Mouse (Mus musculus) gastrocnemius, postnatal 36 days (tissue): ENCODE measurements around the gene Foxk1. TPM values are rescaled to one million over a fixed set of nuclear protein-coding genes. Genes with fewer than 3 reads are reported as not detected.
A peak's percentile ranks its signal among the peaks of the same experiment; 100 is the strongest.

Experiments
- DNase-seq, 2 experiments: peaks; one replicate each; pipeline ENCODE4 v3.0.0; 2022
- intact Hi-C: fragments of 180-260 bp; cut with DNase I; formaldehyde crosslinking; loops from one replicate; pipeline ENCODE4 v1.15.1; 2025
- total RNA-seq, 2 experiments: library from RNA; stranded (reverse); gene quantifications; 2 replicates each; pipeline ENCODE4 v1.2.3; 2021

Foxk1 gene
- total RNA-seq, 2 experiments from 2014 or later = 12.5 to 14.5 TPM

GRCm38 (mm10) chr5:142440451-142441147 is 39.3 kb downstream of the Foxk1 start:
- intact Hi-C loops = no loop called here
- DNase-seq = peak; percentile 90 to 96

- intact Hi-C loops = no loop called here
- DNase-seq = no peak
Observed at GRCm38 (mm10) chr5:142441332-142442044, 40.2 kb downstream of the Foxk1 start.

GRCm38 (mm10) chr5:142442045-142442440 is 40.7 kb downstream of the Foxk1 start:
- no peak for DNase-seq
- intact Hi-C loops = no loop called here

- intact Hi-C loops = no loop called here
- DNase-seq = no peak
Observed at GRCm38 (mm10) chr5:142443514-142443913, 42.2 kb downstream of the Foxk1 start.

- no peak for DNase-seq
Observed at GRCm38 (mm10) chr5:142443994-142444393, 42.7 kb downstream of the Foxk1 start.

GRCm38 (mm10) chr5:142444791-142445531 is 43.7 kb downstream of the Foxk1 start:
- DNase-seq = peak; percentile 42 to 48
- intact Hi-C loops = loop anchor here (5.0 kb wide), 2 partner anchors 128 to 463 kb away; no protein-coding TSS in a partner anchor

More at GRCm38 (mm10) chr5:142443994-142444393, 42.7 kb downstream of the Foxk1 start:
- intact Hi-C loops = no loop called here

GRCm38 (mm10) chr5:142445709-142446108 is 44.4 kb downstream of the Foxk1 start:
- no peak for DNase-seq
- intact Hi-C loops = loop anchor here (5.0 kb wide), 2 partner anchors 128 to 463 kb away; no protein-coding TSS in a partner anchor

- peak; percentile 85 to 86 for DNase-seq
- intact Hi-C loops = loop anchor here (1.0 to 5.0 kb wide), 4 partner anchors 47 to 466 kb away; partner anchors contain the start of gene Foxk1
Observed at GRCm38 (mm10) chr5:142448076-142448475, 46.8 kb downstream of the Foxk1 start.

- no peak for DNase-seq
- intact Hi-C loops = loop anchor here (1.0 to 5.0 kb wide), 4 partner anchors 48 to 466 kb away; partner anchors contain the start of gene Foxk1
Observed at GRCm38 (mm10) chr5:142448623-142449022, 47.3 kb downstream of the Foxk1 start.

- DNase-seq = no peak
- intact Hi-C loops = no loop called here
Observed at GRCm38 (mm10) chr5:142450846-142451245, 49.5 kb downstream of the Foxk1 start.

GRCm38 (mm10) chr5:142451759-142452158 is 50.5 kb downstream of the Foxk1 start:
- intact Hi-C loops = no loop called here

GRCm38 (mm10) chr5:142453742-142454141 is 52.4 kb downstream of the Foxk1 start:
- DNase-seq = no peak

More at GRCm38 (mm10) chr5:142451759-142452158, 50.5 kb downstream of the Foxk1 start:
- no peak for DNase-seq

GRCm38 (mm10) chr5:142456318-142456717 is 55.0 kb downstream of the Foxk1 start:
- DNase-seq = no peak
- intact Hi-C loops = no loop called here

More at GRCm38 (mm10) chr5:142453742-142454141, 52.4 kb downstream of the Foxk1 start:
- intact Hi-C loops = no loop called here

- DNase-seq = no peak
- intact Hi-C loops = no loop called here
Observed at GRCm38 (mm10) chr5:142457345-142457744, 56.0 kb downstream of the Foxk1 start.

- intact Hi-C loops = no loop called here
Observed at GRCm38 (mm10) chr5:142458791-142459557, 57.7 kb downstream of the Foxk1 start.

GRCm38 (mm10) chr5:142459834-142460233 is 58.5 kb downstream of the Foxk1 start:
- intact Hi-C loops = no loop called here
- DNase-seq = no peak

More at GRCm38 (mm10) chr5:142458791-142459557, 57.7 kb downstream of the Foxk1 start:
- no peak for DNase-seq

- intact Hi-C loops = no loop called here
- no peak for DNase-seq
Observed at GRCm38 (mm10) chr5:142461942-142462640, 60.8 kb downstream of the Foxk1 start.

GRCm38 (mm10) chr5:142462641-142462948 is 61.3 kb downstream of the Foxk1 start:
- no peak for DNase-seq
- intact Hi-C loops = no loop called here

- intact Hi-C loops = no loop called here
- no peak for DNase-seq
Observed at GRCm38 (mm10) chr5:142463011-142463410, 61.7 kb downstream of the Foxk1 start.
